Mouse (Mus musculus): ENCODE results near the gene Rassf3.

Gene Rassf3

GRCm38 (mm10) chr10:121430764-121431540 lies 45.2 kb downstream of the Rassf3 start:
- in situ Hi-C loops (cut with MboI, MseI), result no loop called here

GRCm38 (mm10) chr10:121429981-121430682 lies 46.0 kb downstream of the Rassf3 start:
- in situ Hi-C loops (cut with MboI, MseI), result loop anchor here in 1 of 2 experiments (10.0 kb wide), 1 partner anchor 85 kb away; no protein-coding TSS in a partner anchor

GRCm38 (mm10) chr10:121429581-121429980 lies 46.6 kb downstream of the Rassf3 start:
- in situ Hi-C loops (cut with MboI, MseI), result loop anchor here in 1 of 2 experiments (10.0 kb wide), 1 partner anchor 85 kb away; no protein-coding TSS in a partner anchor

- in situ Hi-C loops (cut with MboI, MseI), result loop anchor here in 1 of 2 experiments (10.0 kb wide), 1 partner anchor 86 kb away; no protein-coding TSS in a partner anchor
Observed at GRCm38 (mm10) chr10:121429089-121429488, 47.1 kb downstream of the Rassf3 start.

GRCm38 (mm10) chr10:121428011-121428711 lies 48.0 kb downstream of the Rassf3 start:
- in situ Hi-C loops (cut with MboI, MseI), result loop anchor here in 1 of 2 experiments (10.0 kb wide), 1 partner anchor 87 kb away; no protein-coding TSS in a partner anchor

GRCm38 (mm10) chr10:121427136-121427535 lies 49.0 kb downstream of the Rassf3 start:
- in situ Hi-C loops (cut with MboI, MseI), result loop anchor here in 1 of 2 experiments (10.0 kb wide), 1 partner anchor 88 kb away; no protein-coding TSS in a partner anchor

- in situ Hi-C loops (cut with MboI, MseI), result loop anchor here in 1 of 2 experiments (10.0 kb wide), 1 partner anchor 88 kb away; no protein-coding TSS in a partner anchor
Observed at GRCm38 (mm10) chr10:121426458-121427070, 49.6 kb downstream of the Rassf3 start.

GRCm38 (mm10) chr10:121425506-121426025 lies 50.6 kb downstream of the Rassf3 start:
- in situ Hi-C loops (cut with MboI, MseI), result loop anchor here in 1 of 2 experiments (10.0 kb wide), 1 partner anchor 89 kb away; no protein-coding TSS in a partner anchor

GRCm38 (mm10) chr10:121425079-121425478 lies 51.1 kb downstream of the Rassf3 start:
- in situ Hi-C loops (cut with MboI, MseI), result loop anchor here in 1 of 2 experiments (10.0 kb wide), 1 partner anchor 90 kb away; no protein-coding TSS in a partner anchor

GRCm38 (mm10) chr10:121424455-121424854 lies 51.7 kb downstream of the Rassf3 start:
- in situ Hi-C loops (cut with MboI, MseI), result loop anchor here in 1 of 2 experiments (10.0 kb wide), 1 partner anchor 90 kb away; no protein-coding TSS in a partner anchor

- in situ Hi-C loops (cut with MboI, MseI), result loop anchor here in 1 of 2 experiments (10.0 kb wide), 1 partner anchor 91 kb away; no protein-coding TSS in a partner anchor
Observed at GRCm38 (mm10) chr10:121423541-121424349, 52.4 kb downstream of the Rassf3 start.

GRCm38 (mm10) chr10:121422294-121422693 lies 53.9 kb downstream of the Rassf3 start:
- in situ Hi-C loops (cut with MboI, MseI), result loop anchor here in 1 of 2 experiments (10.0 kb wide), 1 partner anchor 93 kb away; no protein-coding TSS in a partner anchor

GRCm38 (mm10) chr10:121421657-121422290 lies 54.4 kb downstream of the Rassf3 start:
- in situ Hi-C loops (cut with MboI, MseI), result loop anchor here in 1 of 2 experiments (10.0 kb wide), 1 partner anchor 93 kb away; no protein-coding TSS in a partner anchor

GRCm38 (mm10) chr10:121421023-121421422 lies 55.1 kb downstream of the Rassf3 start:
- in situ Hi-C loops (cut with MboI, MseI), result loop anchor here in 1 of 2 experiments (10.0 kb wide), 1 partner anchor 94 kb away; no protein-coding TSS in a partner anchor

- in situ Hi-C loops (cut with MboI, MseI), result loop anchor here in 1 of 2 experiments (10.0 kb wide), 1 partner anchor 95 kb away; no protein-coding TSS in a partner anchor
Observed at GRCm38 (mm10) chr10:121419640-121420470, 56.3 kb downstream of the Rassf3 start.

GRCm38 (mm10) chr10:121418835-121419234 lies 57.3 kb downstream of the Rassf3 start:
- in situ Hi-C loops (cut with MboI, MseI), result no loop called here

- in situ Hi-C loops (cut with MboI, MseI), result no loop called here
Observed at GRCm38 (mm10) chr10:121414127-121414526, 62.0 kb downstream of the Rassf3 start.

GRCm38 (mm10) chr10:121412824-121413223 lies 63.3 kb downstream of the Rassf3 start:
- in situ Hi-C loops (cut with MboI, MseI), result no loop called here

Data from T-helper 17 cell (primary cell).